Mouse (Mus musculus): ENCODE data around the gene Rassf2.

- TF ChIP-seq CTCF (IDR thresholded peaks at IDR 0.05; ENCODE audit: control insufficient read depth, insufficient read depth, low read length) (no peak), POLR2A (IDR thresholded peaks at IDR 0.05; ENCODE audit: borderline replicate concordance, control insufficient read depth, low read depth, low read length) (no peak)
Observed at GRCm38 (mm10) chr2:131944370-131944769, 85.7 kb downstream of the Rassf2 start.

Measured in bone marrow, adult 2 months (tissue).